9 mouse cellular contexts compared by ENCODE assay signal in the genomic region with DNA sequence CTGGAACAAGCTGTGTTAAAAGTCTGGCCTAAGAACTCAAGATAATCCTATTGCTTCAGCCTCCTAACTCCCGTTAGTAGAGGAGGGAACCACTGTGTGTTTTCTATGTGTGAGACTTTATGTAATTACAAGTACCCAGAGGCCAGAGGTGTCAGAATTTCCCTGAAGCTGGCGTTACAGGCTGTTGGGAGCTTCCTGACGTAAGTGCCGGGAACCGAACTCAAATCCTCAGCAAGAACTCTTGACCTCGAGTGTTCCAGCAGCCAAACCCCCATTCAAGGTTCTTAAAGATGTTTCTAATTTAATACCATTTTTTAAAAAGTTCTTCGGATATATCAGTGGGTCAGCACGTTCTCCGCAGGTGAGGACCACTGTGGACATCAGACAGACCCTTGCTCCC. TPM values are rescaled to one million over a fixed set of nuclear protein-coding genes. Genes with fewer than 3 reads are reported as not detected.
DNase-seq lines count a peak whose midpoint lies in the region; ATAC-seq and TF ChIP-seq lines count a peak whose summit lies in the region.
"Had no signal": no experiment of that assay in that cellular context is flagged by ENCODE, and none has a peak within 500 bp of the region (broad histone marks: within the 10 kb centered on the region; RNA-seq: fewer than 3 reads in every experiment).

No protein-coding gene starts in this region.

- peaks cover 34% of the 10 kb centered on the region for H3K27me3 ChIP-seq in heart, embryonic 13.5 days (replicated peaks)
- H3K27me3 ChIP-seq in MEL (ENCODE audit: control insufficient read depth in 1 of 2, insufficient read depth in 2 of 2, low read length in 2 of 2) = no peaks in the 10 kb centered on the region
- no peaks in the 10 kb centered on the region for H3K27me3 ChIP-seq in forebrain, embryonic 16.5 days (replicated peaks; ENCODE audit: control insufficient read depth, insufficient read depth, low read length)
- H3K27me3 ChIP-seq in liver, postnatal 0 days (ENCODE audit: insufficient read depth, low read length) = peaks cover 51% of the 10 kb centered on the region

- no peak for TF ChIP-seq RAD21 in MEL (IDR thresholded peaks at IDR 0.05; ENCODE audit: low read depth, low read length)

- peaks cover 33% of the 10 kb centered on the region for H3K4me1 ChIP-seq in heart, embryonic 13.5 days
- peaks cover 14 to 27% of the 10 kb centered on the region in 2 experiments; a peak in 3 of 4 replicates for H3K4me1 ChIP-seq in MEL (ENCODE audit: control insufficient read depth in 1 of 2, insufficient read depth in 2 of 2, low read length in 2 of 2)
- H3K4me1 ChIP-seq in forebrain, embryonic 16.5 days (replicated peaks; ENCODE audit: control insufficient read depth, insufficient read depth, low read length) = peaks cover 30% of the 10 kb centered on the region
- no peaks in the 10 kb centered on the region; the same call in none of the 2 replicates for H3K4me1 ChIP-seq in liver, postnatal 0 days (ENCODE audit: insufficient read depth)

- TF ChIP-seq POLR2A in MEL (IDR thresholded peaks at IDR 0.05; ENCODE audit: control insufficient read depth in 1 of 2, insufficient read depth in 1 of 2, low read depth in 1 of 2, low read length in 2 of 2, poor library complexity in 1 of 2) = no peak

- H3K4me3 ChIP-seq in heart, embryonic 13.5 days = peak overlapping the region; percentile 72
- peak overlapping the region; percentile 84 to 88 for H3K4me3 ChIP-seq in MEL (ENCODE audit: control insufficient read depth in 1 of 2, insufficient read depth in 1 of 2, low read depth in 2 of 2, low read length in 2 of 2)
- H3K4me3 ChIP-seq in forebrain, embryonic 16.5 days (replicated peaks; ENCODE audit: low read length) = peak overlapping the region; percentile 89
- 0 out of 2 replicates have a peak overlapping the region, but pooled peaks have one; percentile 59 for H3K4me3 ChIP-seq in liver, postnatal 0 days (ENCODE audit: low read depth, low read length)

- 13% methylated on average over 9 of the region's 9 CpGs for WGBS in heart, embryonic 13.5 days
- 10% methylated on average over 9 of the region's 9 CpGs for WGBS in forebrain, embryonic 16.5 days
- WGBS in liver, postnatal 0 days (ENCODE audit: insufficient replicate concordance) = 39% methylated on average over 9 of the region's 9 CpGs

- H3K9me3 ChIP-seq in heart, embryonic 13.5 days = no peaks in the 10 kb centered on the region; the same call in 1 of the 2 replicates
- no peaks in the 10 kb centered on the region for H3K9me3 ChIP-seq in MEL (replicated peaks; ENCODE audit: insufficient read depth, low read length)
- no peaks in the 10 kb centered on the region for H3K9me3 ChIP-seq in forebrain, embryonic 16.5 days (ENCODE audit: control insufficient read depth, low read length)
- H3K9me3 ChIP-seq in liver, postnatal 0 days (ENCODE audit: low read length) = no peaks in the 10 kb centered on the region

- peak overlapping the region; percentile 83 for H3K4me2 ChIP-seq in heart, embryonic 13.5 days
- peak overlapping the region; percentile 79 for H3K4me2 ChIP-seq in forebrain, embryonic 16.5 days (ENCODE audit: low read length)
- H3K4me2 ChIP-seq in liver, postnatal 0 days (ENCODE audit: low read depth, low read length) = no peak overlapping the region

- H3K36me3 ChIP-seq in heart, embryonic 13.5 days = no peaks in the 10 kb centered on the region
- peaks cover 0 to 13% of the 10 kb centered on the region in 2 experiments; a peak in 2 of 4 replicates for H3K36me3 ChIP-seq in MEL (ENCODE audit: control insufficient read depth in 1 of 2, insufficient read depth in 2 of 2, low read length in 2 of 2)
- H3K36me3 ChIP-seq in forebrain, embryonic 16.5 days (ENCODE audit: control insufficient read depth, insufficient read depth) = no peaks in the 10 kb centered on the region
- H3K36me3 ChIP-seq in liver, postnatal 0 days (replicated peaks; ENCODE audit: insufficient read depth, low read length) = no peaks in the 10 kb centered on the region

- DNase-seq in heart, adult 11 months = no peak
- no peak for DNase-seq in MEL (ENCODE audit: low read depth, low spot score)
- no peak for DNase-seq in liver, postnatal 0 days
- DNase-seq in spleen, postnatal 36 days (ENCODE audit: low spot score in 2 of 2) = no peak

- peak overlapping the region; percentile 63; the same call in 1 of the 2 replicates for H3K9ac ChIP-seq in heart, embryonic 13.5 days
- peak overlapping the region; percentile 34; the same call in 1 of the 2 replicates for H3K9ac ChIP-seq in MEL (ENCODE audit: control insufficient read depth, low read depth, low read length, poor library complexity, severe bottlenecking)
- H3K9ac ChIP-seq in forebrain, embryonic 16.5 days (replicated peaks; ENCODE audit: low read depth, low read length) = no peak overlapping the region
- no peak overlapping the region for H3K9ac ChIP-seq in liver, postnatal 0 days (replicated peaks)

- no peak for TF ChIP-seq EP300 in MEL (IDR thresholded peaks at IDR 0.05; ENCODE audit: low read depth in 1 of 2, low read length in 2 of 2)
- no peak for TF ChIP-seq EP300 in liver, postnatal 0 days (IDR thresholded peaks at IDR 0.05; ENCODE audit: low read depth)

- TF ChIP-seq CTCF in MEL (IDR thresholded peaks at IDR 0.05 in 2 of 3, conservative IDR thresholded peaks at IDR 0.05 in 1 of 3; ENCODE audit: control insufficient read depth in 1 of 3, insufficient read depth in 1 of 3, low read depth in 2 of 3, low read length in 3 of 3, poor library complexity in 1 of 3, severe bottlenecking in 1 of 3) = no peak
- TF ChIP-seq CTCF in liver, postnatal 0 days (IDR thresholded peaks at IDR 0.05; ENCODE audit: low read depth) = no peak

- no peak for ATAC-seq in heart, embryonic 13.5 days (ENCODE audit: extremely low read depth, insufficient number of reproducible peaks, low FRiP score, low TSS enrichment)
- ATAC-seq in forebrain, embryonic 16.5 days = no peak
- ATAC-seq in liver, postnatal 0 days = no peak
- ATAC-seq in activated CD4-positive, CD25-positive, alpha-beta regulatory T cell, adult 4 months = no peak
- ATAC-seq in cerebellum, adult (ENCODE audit: insufficient number of reproducible peaks, low FRiP score, low TSS enrichment) = no peak
- ATAC-seq: CD4-positive, CD25-positive, alpha-beta regulatory T cell, adult 4 months had no signal

- H3K79me2 ChIP-seq in MEL (ENCODE audit: control insufficient read depth, insufficient read depth, low read length, poor library complexity) = peaks cover 4% of the 10 kb centered on the region; the same call in 1 of the 2 replicates

- peak overlapping the region; percentile 29; the same call in 1 of the 2 replicates for H3K27ac ChIP-seq in heart, embryonic 13.5 days (replicated peaks)
- no peak overlapping the region for H3K27ac ChIP-seq in MEL (ENCODE audit: control insufficient read depth, low read depth, low read length)
- no peak overlapping the region; the same call in 1 of the 2 replicates for H3K27ac ChIP-seq in forebrain, embryonic 16.5 days (ENCODE audit: low read length)
- H3K27ac ChIP-seq in liver, postnatal 0 days (ENCODE audit: low read depth) = no peak overlapping the region

RNA-seq across cellular contexts. Expression of a gene that starts 0.4 kb away (rescaled TPM):
- polyA plus RNA-seq in heart, embryonic 13.5 days (2015; fragmentation: Nextera tagmentation; extraction: Ambion mirVana) = 6.7 and 7.4 TPM in 2 replicates
- 6.3 and 8.2 TPM in 2 replicates for total RNA-seq in MEL (2012; rRNA removed)
- 1 to 10 TPM in 1 of 2 experiments, not detected in 1; 5.2 TPM for polyA plus RNA-seq in MEL (2012; ENCODE audit: insufficient read depth in 1 of 2, insufficient read length in 2 of 2, low read depth in 1 of 2, low replicate concordance in 2 of 2, missing spikeins in 1 of 2)
- polyA plus RNA-seq in forebrain, embryonic 16.5 days (2015; fragmentation: Nextera tagmentation; extraction: Ambion mirVana) = 16.8 and 18.3 TPM in 2 replicates
- polyA plus RNA-seq in liver, postnatal 0 days (2015; fragmentation: Nextera tagmentation; extraction: Ambion mirVana) = 1.3 and 1.5 TPM in 2 replicates
- polyA plus RNA-seq in activated CD4-positive, CD25-positive, alpha-beta regulatory T cell, adult 4 months (2017; shearing (Covaris generic)) = under 1 TPM in 1 of 2 experiments, not detected in 1; 0.12 TPM
- polyA plus RNA-seq: CD4-positive, CD25-positive, alpha-beta regulatory T cell, adult 4 months had no signal

RNA-seq across cellular contexts. Expression of a gene that starts 13.7 kb away (rescaled TPM):
- polyA plus RNA-seq in heart, embryonic 13.5 days (2015; fragmentation: Nextera tagmentation; extraction: Ambion mirVana) = 6.8 and 7.0 TPM in 2 replicates
- 0.88 and 1.1 TPM in 2 replicates for total RNA-seq in MEL (2012; rRNA removed)
- polyA plus RNA-seq in MEL (2012; ENCODE audit: insufficient read depth in 1 of 2, insufficient read length in 2 of 2, low read depth in 1 of 2, low replicate concordance in 2 of 2, missing spikeins in 1 of 2) = 1 to 10 TPM in 1 of 2 experiments, not detected in 1; 3.0 TPM
- polyA plus RNA-seq in forebrain, embryonic 16.5 days (2015; fragmentation: Nextera tagmentation; extraction: Ambion mirVana) = 46.6 and 58.2 TPM in 2 replicates
- 1.1 and 1.2 TPM in 2 replicates for polyA plus RNA-seq in liver, postnatal 0 days (2015; fragmentation: Nextera tagmentation; extraction: Ambion mirVana)
- polyA plus RNA-seq in activated CD4-positive, CD25-positive, alpha-beta regulatory T cell, adult 4 months (2017; shearing (Covaris generic)) = 1 to 10 TPM; 2.6 to 3.2 TPM

RNA-seq across cellular contexts. Expression of a gene that starts 22.3 kb away (rescaled TPM):
- 173 and 184 TPM in 2 replicates for polyA plus RNA-seq in heart, embryonic 13.5 days (2015; fragmentation: Nextera tagmentation; extraction: Ambion mirVana)
- 132 and 137 TPM in 2 replicates for total RNA-seq in MEL (2012; rRNA removed)
- polyA plus RNA-seq in MEL (2012; ENCODE audit: insufficient read depth in 1 of 2, insufficient read length in 2 of 2, low read depth in 1 of 2, low replicate concordance in 2 of 2, missing spikeins in 1 of 2) = 100 to 1,000 TPM in 1 of 2 experiments, not detected in 1; 137 TPM
- polyA plus RNA-seq in forebrain, embryonic 16.5 days (2015; fragmentation: Nextera tagmentation; extraction: Ambion mirVana) = 158 and 176 TPM in 2 replicates
- 88.0 and 91.6 TPM in 2 replicates for polyA plus RNA-seq in liver, postnatal 0 days (2015; fragmentation: Nextera tagmentation; extraction: Ambion mirVana)
- polyA plus RNA-seq in activated CD4-positive, CD25-positive, alpha-beta regulatory T cell, adult 4 months (2017; shearing (Covaris generic)) = 100 to 1,000 TPM; 206 to 214 TPM

RNA-seq across cellular contexts. Expression of a gene that starts 38.5 kb away (rescaled TPM):
- 1,581 and 1,838 TPM in 2 replicates for polyA plus RNA-seq in heart, embryonic 13.5 days (2015; fragmentation: Nextera tagmentation; extraction: Ambion mirVana)
- 665 and 706 TPM in 2 replicates for total RNA-seq in MEL (2012; rRNA removed)
- 1,000 to 10,000 TPM in 1 of 2 experiments, 100 to 1,000 TPM in 1; 525 to 1,715 TPM for polyA plus RNA-seq in MEL (2012; ENCODE audit: insufficient read depth in 1 of 2, insufficient read length in 2 of 2, low read depth in 1 of 2, low replicate concordance in 2 of 2, missing spikeins in 1 of 2)
- 641 and 688 TPM in 2 replicates for polyA plus RNA-seq in forebrain, embryonic 16.5 days (2015; fragmentation: Nextera tagmentation; extraction: Ambion mirVana)
- 857 and 872 TPM in 2 replicates for polyA plus RNA-seq in liver, postnatal 0 days (2015; fragmentation: Nextera tagmentation; extraction: Ambion mirVana)
- 100 to 1,000 TPM; 705 to 855 TPM for polyA plus RNA-seq in activated CD4-positive, CD25-positive, alpha-beta regulatory T cell, adult 4 months (2017; shearing (Covaris generic))

RNA-seq across cellular contexts. Expression of a gene that starts 38.7 kb away (rescaled TPM):
- polyA plus RNA-seq in heart, embryonic 13.5 days (2015; fragmentation: Nextera tagmentation; extraction: Ambion mirVana) = 8.8 and 12.1 TPM in 2 replicates
- 12.3 and 13.2 TPM in 2 replicates for total RNA-seq in MEL (2012; rRNA removed)
- polyA plus RNA-seq in MEL (2012; ENCODE audit: insufficient read depth in 1 of 2, insufficient read length in 2 of 2, low read depth in 1 of 2, low replicate concordance in 2 of 2, missing spikeins in 1 of 2) = 10 to 100 TPM in 1 of 2 experiments, not detected in 1; 20.6 TPM
- polyA plus RNA-seq in forebrain, embryonic 16.5 days (2015; fragmentation: Nextera tagmentation; extraction: Ambion mirVana) = 18.9 and 20.2 TPM in 2 replicates
- 5.4 and 6.3 TPM in 2 replicates for polyA plus RNA-seq in liver, postnatal 0 days (2015; fragmentation: Nextera tagmentation; extraction: Ambion mirVana)
- 10 to 100 TPM in 1 of 2 experiments, 1 to 10 TPM in 1; 6.9 to 12.2 TPM for polyA plus RNA-seq in activated CD4-positive, CD25-positive, alpha-beta regulatory T cell, adult 4 months (2017; shearing (Covaris generic))

Comparison
In these comparisons a context has a peak if more than half of its experiments do, and no peak if none do; other contexts are left out.
1. H3K9ac ChIP-seq: peak in heart, embryonic 13.5 days (single experiment) and MEL (single experiment); none in forebrain, embryonic 16.5 days (single experiment) and liver, postnatal 0 days (single experiment).
2. Peak in every context shown above with its lines, with median percentiles within 50 percentile points of each other: H3K4me3 ChIP-seq.